ENCODE assay signal across 32 mouse cellular contexts in genomic region chr6:29033981-29034646, GRCm38 (mm10). TPM values are rescaled to one million over a fixed set of nuclear protein-coding genes. Genes with fewer than 3 reads are reported as not detected.
DNase-seq lines count a peak whose midpoint lies in the region; ATAC-seq and TF ChIP-seq lines count a peak whose summit lies in the region.
"Had no signal": no experiment of that assay in that cellular context is flagged by ENCODE, and none has a peak within 500 bp of the region (broad histone marks: within the 10 kb centered on the region; RNA-seq: fewer than 3 reads in every experiment).

No protein-coding gene starts in this region.

- 62% methylated on average over 7 of the region's 7 CpGs for WGBS in hindbrain, embryonic 12.5 days
- WGBS in hindbrain, embryonic 11.5 days, result 68% methylated on average over 7 of the region's 7 CpGs
- 73% methylated on average over 7 of the region's 7 CpGs for WGBS in midbrain, embryonic 10.5 days
- WGBS in midbrain, embryonic 15.5 days, result 38% methylated on average over 7 of the region's 7 CpGs

- H3K9ac ChIP-seq in hindbrain, embryonic 12.5 days, result no peak overlapping the region
- H3K9ac ChIP-seq in hindbrain, embryonic 11.5 days (ENCODE audit: low read depth, low read length), result no peak overlapping the region
- no peak overlapping the region for H3K9ac ChIP-seq in ES-E14 (ENCODE audit: insufficient read depth, low read depth, low read length, poor library complexity, severe bottlenecking)
- H3K9ac ChIP-seq in midbrain, embryonic 15.5 days, result no peak overlapping the region
- H3K9ac ChIP-seq: forebrain, embryonic 12.5 days; limb, embryonic 12.5 days; liver, embryonic 15.5 days; lung, embryonic 14.5 days had no signal

- no peaks in the 10 kb centered on the region for H3K4me1 ChIP-seq in hindbrain, embryonic 12.5 days
- no peaks in the 10 kb centered on the region for H3K4me1 ChIP-seq in hindbrain, embryonic 11.5 days (replicated peaks; ENCODE audit: control insufficient read depth, insufficient read depth, low read length)
- H3K4me1 ChIP-seq in ES-E14 (ENCODE audit: control insufficient read depth in 2 of 2, insufficient read depth in 2 of 2, low read length in 2 of 2, poor library complexity in 1 of 2), result peaks cover 0 to 8% of the 10 kb centered on the region in 2 experiments; a peak in 3 of 4 replicates
- H3K4me1 ChIP-seq in midbrain, embryonic 10.5 days, result peaks cover 22% of the 10 kb centered on the region
- peaks cover 15% of the 10 kb centered on the region; the same call in 1 of the 2 replicates for H3K4me1 ChIP-seq in midbrain, embryonic 15.5 days
- H3K4me1 ChIP-seq: forebrain, embryonic 12.5 days; liver, embryonic 15.5 days had no signal

- no peaks in the 10 kb centered on the region for H3K27me3 ChIP-seq in hindbrain, embryonic 12.5 days
- H3K27me3 ChIP-seq in hindbrain, embryonic 11.5 days (ENCODE audit: control insufficient read depth, insufficient read depth, low read length), result no peaks in the 10 kb centered on the region
- no peaks in the 10 kb centered on the region for H3K27me3 ChIP-seq in midbrain, embryonic 10.5 days (ENCODE audit: low read depth, poor library complexity, severe bottlenecking)
- no peaks in the 10 kb centered on the region for H3K27me3 ChIP-seq in midbrain, embryonic 15.5 days (replicated peaks)
- H3K27me3 ChIP-seq: limb, embryonic 12.5 days; liver, embryonic 15.5 days had no signal

- H3K4me2 ChIP-seq in hindbrain, embryonic 12.5 days (replicated peaks), result no peak overlapping the region
- H3K4me2 ChIP-seq in hindbrain, embryonic 11.5 days (replicated peaks; ENCODE audit: low read depth, low read length), result no peak overlapping the region
- H3K4me2 ChIP-seq in midbrain, embryonic 15.5 days, result no peak overlapping the region
- H3K4me2 ChIP-seq: forebrain, embryonic 12.5 days; limb, embryonic 12.5 days; liver, embryonic 15.5 days; lung, embryonic 14.5 days had no signal

- in situ Hi-C loops in ES-E14 (cut with MboI; ENCODE audit: low sequenced_read_pairs in 2 of 2, unreplicated experiment in 2 of 2), result no loop called here

- peak overlapping the region; percentile 35; the same call in 1 of the 2 replicates for H3K27ac ChIP-seq in hindbrain, embryonic 12.5 days
- H3K27ac ChIP-seq in hindbrain, embryonic 11.5 days (ENCODE audit: low read depth, low read length), result no peak overlapping the region
- 0 out of 2 replicates have a peak overlapping the region, but pooled peaks have one; percentile 12 for H3K27ac ChIP-seq in ES-E14 (ENCODE audit: insufficient read depth, low read depth, low read length, poor library complexity, severe bottlenecking)
- peak overlapping the region; percentile 38; the same call in 1 of the 2 replicates for H3K27ac ChIP-seq in midbrain, embryonic 10.5 days (replicated peaks)
- H3K27ac ChIP-seq in midbrain, embryonic 15.5 days, result peak overlapping the region; percentile 56
- no peak overlapping the region for H3K27ac ChIP-seq in left cerebral cortex, adult 2 months
- H3K27ac ChIP-seq: forebrain, embryonic 12.5 days; limb, embryonic 12.5 days; liver, embryonic 15.5 days had no signal

- no peak for TF ChIP-seq CTCF in left cerebral cortex, adult 2 months (IDR thresholded peaks at IDR 0.05)

- intact Hi-C loops in left cerebral cortex, adult 2 months (cut with DNase I), result no loop called here

- H3K4me3 ChIP-seq in hindbrain, embryonic 12.5 days, result no peak overlapping the region
- H3K4me3 ChIP-seq in hindbrain, embryonic 11.5 days (ENCODE audit: low read depth, low read length), result no peak overlapping the region
- H3K4me3 ChIP-seq in ES-E14 (ENCODE audit: insufficient read depth in 1 of 2, low read depth in 1 of 2, low read length in 2 of 2, poor library complexity in 1 of 2, severe bottlenecking in 1 of 2), result no peak overlapping the region
- no peak overlapping the region for H3K4me3 ChIP-seq in midbrain, embryonic 10.5 days
- no peak overlapping the region for H3K4me3 ChIP-seq in midbrain, embryonic 15.5 days
- no peak overlapping the region for H3K4me3 ChIP-seq in left cerebral cortex, adult 2 months
- H3K4me3 ChIP-seq: erythroblast, embryonic 14.5 days; forebrain, embryonic 12.5 days; limb, embryonic 12.5 days; liver, embryonic 15.5 days; myocyte had no signal

- 0 out of 2 replicates have a peak, but pooled peaks have one; percentile 29 for ATAC-seq in hindbrain, embryonic 12.5 days (ENCODE audit: low FRiP score)
- ATAC-seq in hindbrain, embryonic 11.5 days (ENCODE audit: low FRiP score), result no peak
- ATAC-seq in midbrain, embryonic 15.5 days (replicated peaks), result peak; percentile 74
- ATAC-seq: intestine, postnatal 0 days had no signal

- DNase-seq in hindbrain, embryonic 11.5 days (ENCODE audit: low spot score), result no peak
- no peak for DNase-seq in ES-E14 (ENCODE audit: low read depth, low spot score)
- no peak for DNase-seq in midbrain, embryonic 10.5 days (ENCODE audit: low spot score)
- DNase-seq in left cerebral cortex, adult 2 months (ENCODE audit: extremely low spot score in 1 of 2, low spot score in 2 of 2), result no peak
- no peak for DNase-seq in urinary bladder, postnatal 25 days (ENCODE audit: low spot score)
- no peak for DNase-seq in right cerebral cortex, postnatal 36 days (ENCODE audit: low spot score in 2 of 2)
- DNase-seq: adrenal gland, postnatal 14 days; cerebellum, adult 18-20 months; cerebellum, postnatal 10 days; gastrocnemius, postnatal 10 days; heart, postnatal 36 days; kidney, adult 9 months; kidney, postnatal 10 days; layer of hippocampus, adult 9-11 months; lung, embryonic 14.5 days; lung, postnatal 14 days; thymus, postnatal 14 days had no signal

- no peaks in the 10 kb centered on the region for H3K36me3 ChIP-seq in hindbrain, embryonic 12.5 days
- H3K36me3 ChIP-seq in hindbrain, embryonic 11.5 days (ENCODE audit: control insufficient read depth, insufficient read depth, low read length), result no peaks in the 10 kb centered on the region
- no peaks in the 10 kb centered on the region for H3K36me3 ChIP-seq in ES-E14 (ENCODE audit: control insufficient read depth, insufficient read depth, low read length, poor library complexity, severe bottlenecking)
- no peaks in the 10 kb centered on the region for H3K36me3 ChIP-seq in midbrain, embryonic 10.5 days
- no peaks in the 10 kb centered on the region for H3K36me3 ChIP-seq in midbrain, embryonic 15.5 days (replicated peaks)
- H3K36me3 ChIP-seq: forebrain, embryonic 12.5 days; limb, embryonic 12.5 days; liver, embryonic 15.5 days had no signal

- peaks cover 5% of the 10 kb centered on the region for H3K9me3 ChIP-seq in hindbrain, embryonic 12.5 days (replicated peaks)
- H3K9me3 ChIP-seq in hindbrain, embryonic 11.5 days (ENCODE audit: control insufficient read depth, low read length), result no peaks in the 10 kb centered on the region
- no peaks in the 10 kb centered on the region for H3K9me3 ChIP-seq in ES-E14 (ENCODE audit: control insufficient read depth, insufficient read depth, low read depth, low read length)
- no peaks in the 10 kb centered on the region for H3K9me3 ChIP-seq in midbrain, embryonic 10.5 days (replicated peaks)
- H3K9me3 ChIP-seq in midbrain, embryonic 15.5 days, result no peaks in the 10 kb centered on the region
- H3K9me3 ChIP-seq: forebrain, embryonic 12.5 days; limb, embryonic 12.5 days; liver, embryonic 15.5 days had no signal

TF ChIP-seq in ES-E14, 5 proteins besides CTCF, POLR2A, EP300 and RAD21:
- no peak for TF ChIP-seq CHD2 (IDR thresholded peaks at IDR 0.05; ENCODE audit: low read depth, low read length)
- no peak for TF ChIP-seq MAFK (IDR thresholded peaks at IDR 0.05; ENCODE audit: insufficient read depth, low read depth, low read length)
- no peak for TF ChIP-seq ZC3H11A (IDR thresholded peaks at IDR 0.05; ENCODE audit: borderline replicate concordance, low read depth, low read length)
- TF ChIP-seq HCFC1 (IDR thresholded peaks at IDR 0.05; ENCODE audit: borderline replicate concordance, insufficient read depth, low read length), result no peak
- no peak for TF ChIP-seq ZNF384 (IDR thresholded peaks at IDR 0.05; ENCODE audit: low read depth, low read length)

RNA-seq across cellular contexts. Expression of gene Lep, which starts 25.9 kb away (rescaled TPM):
- not detected in 2 replicates for polyA plus RNA-seq in hindbrain, embryonic 12.5 days (2016; fragmentation: Nextera tagmentation; extraction: Ambion mirVana)
- polyA plus RNA-seq in hindbrain, embryonic 11.5 days (2014; fragmentation: Nextera tagmentation; extraction: Ambion mirVana), result not detected in 2 replicates
- not detected in 2 replicates for total RNA-seq in ES-E14 (2012; rRNA removed)
- polyA plus RNA-seq in midbrain, embryonic 10.5 days (2016; fragmentation: Nextera tagmentation; extraction: Ambion mirVana), result not detected in 2 replicates
- not detected in 2 replicates for polyA plus RNA-seq in midbrain, embryonic 15.5 days (2015; fragmentation: Nextera tagmentation; extraction: Ambion mirVana)
- total RNA-seq in left cerebral cortex, adult 2 months (2021), result not detected
- total RNA-seq: common myeloid progenitor, adult 5-6 weeks; granulocyte monocyte progenitor cell, adult 5-6 weeks; left cerebral cortex, postnatal 25 days had no signal
- polyA plus RNA-seq: erythroblast, embryonic 14.5 days; forebrain, embryonic 12.5 days; heart, embryonic 16.5 days; intestine, postnatal 0 days; limb, embryonic 12.5 days; liver, adult 2 months; liver, embryonic 15.5 days; lung, embryonic 14.5 days; myocyte; small intestine, adult 2 months; stomach, embryonic 14.5 days had no signal

Comparison
In these comparisons a context has a peak if more than half of its experiments do, and no peak if none do; other contexts are left out.
1. H3K27ac ChIP-seq: peak in hindbrain, embryonic 12.5 days (single experiment), ES-E14 (single experiment), midbrain, embryonic 10.5 days (single experiment) and midbrain, embryonic 15.5 days (single experiment); none in hindbrain, embryonic 11.5 days (single experiment) and left cerebral cortex, adult 2 months (single experiment).